Mouse (Mus musculus) lung, postnatal 4 days (tissue): ENCODE measurements around the gene Tnks2.
"Not testable (repeated sequence)": the region's sequence is repeated elsewhere in the genome, so short reads cannot be mapped to it uniquely, and the experiment has no call there.

Experiments used
- DNase-seq, 2 experiments: peaks; one replicate each; pipeline ENCODE4 v3.0.0; 2021

Tnks2 gene

GRCm38 (mm10) chr19:36833788-36834531 lies at the start of gene Tnks2:
Gene Tnks2 (plus strand): TSS chr19:36834232.
- DNase-seq = peak; percentile 99

DNA sequence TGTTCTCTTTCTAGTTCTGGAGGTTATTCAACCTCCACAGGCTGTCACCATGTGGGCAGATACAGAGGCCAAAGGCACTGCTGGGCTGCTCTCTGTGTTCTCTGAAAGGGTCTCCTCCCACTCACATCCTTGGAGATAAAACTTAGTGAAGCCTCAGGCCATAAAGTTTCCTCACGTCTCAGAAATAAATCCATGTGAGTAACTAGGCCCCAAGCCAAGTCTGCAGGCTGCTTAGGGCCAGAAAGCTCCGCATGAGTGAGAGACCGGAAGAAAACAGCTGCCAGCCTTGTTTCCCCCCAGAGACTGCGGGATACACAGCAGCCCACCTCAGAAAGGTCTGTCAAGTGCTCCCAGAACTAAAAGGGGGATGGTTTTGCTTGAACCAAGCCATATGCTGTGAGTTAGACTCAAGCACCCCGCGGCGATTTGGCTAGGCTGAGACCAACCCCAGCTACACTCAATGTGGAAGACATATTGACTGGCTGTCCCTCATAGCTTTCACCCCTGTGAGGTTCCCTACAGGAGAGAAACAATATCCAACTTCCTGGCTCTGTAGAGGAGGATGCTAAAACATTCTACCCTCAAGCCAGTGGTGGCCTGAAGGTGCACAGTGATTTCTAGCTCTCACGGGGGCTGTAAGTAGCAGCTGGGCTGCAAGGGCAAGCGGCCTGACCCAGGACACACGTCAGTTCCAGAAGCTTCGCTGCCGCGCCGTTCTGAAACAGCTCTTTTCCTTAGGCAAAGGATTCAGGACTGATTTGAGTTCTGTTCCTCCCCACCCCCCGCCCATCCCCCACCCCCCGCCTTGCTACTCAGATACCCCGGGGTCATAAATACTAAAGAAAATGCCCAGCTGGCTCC lies 43.9 kb upstream of the Tnks2 start:
- peak; percentile 53 to 65 for DNase-seq

GRCm38 (mm10) chr19:36792589-36792988 lies 41.4 kb upstream of the Tnks2 start:
- peak in 1 of 2 experiments; percentile 60 for DNase-seq

DNA sequence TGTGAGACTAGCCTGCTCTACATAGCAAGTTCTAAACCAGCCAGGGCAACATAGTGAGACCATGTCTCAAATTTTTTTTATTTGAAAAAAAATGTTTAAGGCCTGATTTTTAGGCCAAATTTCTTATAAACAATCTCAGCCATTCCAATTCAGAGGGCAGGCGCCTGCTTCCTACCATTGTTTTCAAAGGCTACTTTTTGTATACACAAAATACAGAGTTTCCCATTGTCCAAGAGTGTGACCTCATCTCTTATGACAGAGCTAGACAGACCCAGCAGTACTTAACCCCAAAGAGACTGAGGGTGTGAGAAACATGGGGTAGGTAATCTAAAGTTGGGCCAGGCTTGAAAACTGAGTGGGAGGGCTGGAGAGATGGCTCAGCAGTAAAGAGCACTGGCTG lies 40.6 kb upstream of the Tnks2 start:
- peak in 1 of 2 experiments; percentile 19 for DNase-seq

GRCm38 (mm10) chr19:36794008-36794407 lies 40.0 kb upstream of the Tnks2 start:
- DNase-seq = no peak

DNA sequence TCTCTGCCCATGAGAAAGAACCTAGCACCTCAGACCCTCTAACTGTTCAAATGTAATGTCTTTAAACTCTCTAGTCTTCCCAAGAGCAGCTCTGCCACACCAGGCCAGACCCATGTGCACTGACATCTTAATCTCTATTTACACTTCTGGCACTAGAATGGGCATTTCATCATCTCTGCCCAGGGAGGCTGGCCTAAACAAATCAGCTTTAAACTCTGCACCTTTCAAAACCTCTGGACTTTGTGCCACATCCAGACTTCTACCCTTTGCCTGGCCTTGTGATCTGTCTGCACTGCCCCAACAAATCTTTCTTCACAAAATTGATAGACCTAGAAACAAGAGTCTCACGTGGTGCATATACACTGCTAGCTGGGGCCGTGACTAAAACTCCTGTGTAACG lies 38.8 kb upstream of the Tnks2 start:
- no peak for DNase-seq

- peak in 1 of 2 experiments; percentile 59 for DNase-seq
Measured at GRCm38 (mm10) chr19:36796931-36797330, 37.1 kb upstream of the Tnks2 start.

DNA sequence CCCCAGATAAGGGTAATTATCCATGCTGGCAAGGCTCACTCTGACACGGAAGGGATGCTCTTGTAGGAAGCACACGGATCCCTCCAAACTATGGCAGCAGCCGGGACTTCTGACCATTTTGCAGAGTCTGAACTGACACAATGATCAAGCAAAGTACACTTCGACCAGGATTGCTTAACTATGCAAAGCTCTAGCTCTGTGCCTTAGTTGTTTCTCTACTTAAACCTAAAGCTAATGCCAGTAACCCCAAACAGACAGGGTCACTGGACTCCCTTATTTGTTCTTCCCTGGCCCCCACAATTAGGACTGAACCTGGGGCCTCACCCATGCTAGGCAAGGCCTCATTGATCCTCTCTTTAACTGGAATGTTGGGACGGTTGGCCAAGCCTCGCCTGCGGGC lies 33.7 kb upstream of the Tnks2 start:
- DNase-seq = no peak

- no peak for DNase-seq
Measured at GRCm38 (mm10) chr19:36801856-36802641, 32.0 kb upstream of the Tnks2 start.

DNA sequence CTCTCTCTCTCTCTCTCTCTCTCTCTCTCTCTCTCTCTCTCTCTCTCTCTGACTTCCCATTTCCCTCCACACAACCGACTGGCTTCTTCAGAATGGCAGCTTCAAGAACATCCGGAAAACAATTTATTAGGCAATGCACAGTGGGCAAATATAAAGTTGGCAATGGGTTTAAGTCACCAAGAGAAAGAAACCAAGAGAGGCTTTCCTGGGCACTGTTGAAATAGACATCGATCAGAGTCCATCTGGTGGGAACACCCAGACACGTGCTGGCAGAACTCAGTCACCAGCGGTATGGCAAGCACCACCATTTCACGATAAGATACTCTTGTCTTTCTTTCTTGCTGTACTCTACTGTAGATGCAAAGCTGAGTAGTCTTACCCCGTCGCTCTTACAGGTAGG lies 30.6 kb upstream of the Tnks2 start:
- no peak for DNase-seq

GRCm38 (mm10) chr19:36806842-36807241 lies 27.2 kb upstream of the Tnks2 start:
- DNase-seq = no peak

DNA sequence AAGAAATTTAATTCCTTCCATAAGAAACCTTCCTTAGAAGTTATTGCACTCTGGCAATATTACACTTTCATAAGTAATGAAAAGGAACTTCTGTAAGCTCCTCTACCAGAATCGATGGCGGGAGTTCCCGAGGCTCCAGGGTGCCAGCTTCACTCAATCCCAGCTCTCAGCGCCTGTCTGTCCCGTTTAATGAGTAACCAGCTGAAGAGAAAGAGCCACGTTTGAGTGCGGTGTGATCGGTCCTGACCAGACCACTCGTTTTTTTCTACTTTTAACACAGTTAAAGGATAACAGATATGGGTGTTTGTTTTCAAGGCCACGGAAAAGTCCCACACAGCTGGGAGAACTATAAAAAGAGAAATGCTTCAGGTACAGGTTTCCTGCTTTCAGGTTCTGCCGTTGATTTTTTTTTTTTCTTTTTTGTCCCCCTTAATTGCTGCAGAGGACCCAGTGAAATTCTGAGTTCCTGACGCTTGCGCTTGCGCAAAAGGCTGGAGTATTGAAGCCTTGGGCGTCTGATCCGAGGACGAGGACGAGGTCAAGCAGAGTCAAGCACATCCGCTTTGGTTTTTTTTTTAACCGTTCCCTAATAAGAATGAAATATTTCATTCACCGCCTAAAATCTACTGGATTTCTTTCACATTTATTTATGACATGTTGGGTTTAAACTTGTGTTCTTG lies 25.5 kb upstream of the Tnks2 start:
- DNase-seq = no peak

DNA sequence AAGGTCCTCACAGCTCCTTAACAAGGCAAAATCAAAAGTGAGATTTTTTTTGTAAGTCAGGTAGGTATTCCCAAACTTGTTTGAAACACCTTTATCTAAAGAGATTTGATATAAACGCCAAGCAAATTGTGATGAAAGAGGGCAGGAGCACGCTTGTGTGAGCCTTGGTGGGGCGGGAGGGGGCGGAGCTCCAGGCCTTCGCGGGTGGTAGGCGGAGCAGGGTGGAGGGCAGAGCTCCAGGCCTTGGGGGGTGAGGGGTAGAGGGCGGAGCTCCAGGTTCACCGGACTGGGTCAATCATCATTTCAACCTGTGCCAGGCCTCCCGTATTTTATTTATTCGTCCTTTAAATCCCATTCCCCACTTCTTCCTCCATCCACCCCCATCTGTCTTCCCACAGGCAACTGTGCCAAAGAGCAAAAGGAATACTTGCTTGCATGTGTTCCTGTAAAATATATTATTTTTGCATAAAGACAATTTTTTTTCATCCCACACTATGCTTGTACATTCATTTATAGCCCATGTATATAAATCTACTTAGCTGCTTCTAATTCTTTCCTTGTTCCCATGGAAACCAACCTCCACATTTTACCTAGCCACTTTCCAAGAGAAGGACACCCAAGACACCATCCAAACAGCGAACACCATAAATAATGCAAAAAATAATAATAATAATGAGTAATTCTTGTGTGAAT lies 24.4 kb upstream of the Tnks2 start:
- no peak for DNase-seq

DNA sequence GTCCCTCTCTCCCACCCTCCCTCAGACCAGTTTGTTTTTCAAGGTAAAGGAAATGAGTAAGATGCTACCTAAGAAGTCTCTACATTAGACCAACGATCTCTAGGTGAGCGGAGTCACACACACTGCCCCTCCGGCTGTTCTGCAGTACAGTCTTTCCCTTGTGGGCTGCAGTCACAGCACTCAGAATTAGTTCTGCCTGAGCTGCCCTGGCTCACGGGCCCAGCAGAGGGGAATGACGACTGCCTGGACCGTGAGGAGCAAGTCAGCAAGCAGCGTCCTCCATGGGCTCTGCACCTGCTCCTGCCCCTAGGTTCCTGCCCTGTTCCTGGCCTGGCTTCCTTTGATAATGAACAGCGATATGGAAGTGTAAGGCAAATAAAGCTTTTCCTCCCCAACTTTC lies 22.0 kb upstream of the Tnks2 start:
- no peak for DNase-seq

GRCm38 (mm10) chr19:36815396-36816271 lies 18.4 kb upstream of the Tnks2 start:
- DNase-seq = peak in 1 of 2 experiments; percentile 61

DNA sequence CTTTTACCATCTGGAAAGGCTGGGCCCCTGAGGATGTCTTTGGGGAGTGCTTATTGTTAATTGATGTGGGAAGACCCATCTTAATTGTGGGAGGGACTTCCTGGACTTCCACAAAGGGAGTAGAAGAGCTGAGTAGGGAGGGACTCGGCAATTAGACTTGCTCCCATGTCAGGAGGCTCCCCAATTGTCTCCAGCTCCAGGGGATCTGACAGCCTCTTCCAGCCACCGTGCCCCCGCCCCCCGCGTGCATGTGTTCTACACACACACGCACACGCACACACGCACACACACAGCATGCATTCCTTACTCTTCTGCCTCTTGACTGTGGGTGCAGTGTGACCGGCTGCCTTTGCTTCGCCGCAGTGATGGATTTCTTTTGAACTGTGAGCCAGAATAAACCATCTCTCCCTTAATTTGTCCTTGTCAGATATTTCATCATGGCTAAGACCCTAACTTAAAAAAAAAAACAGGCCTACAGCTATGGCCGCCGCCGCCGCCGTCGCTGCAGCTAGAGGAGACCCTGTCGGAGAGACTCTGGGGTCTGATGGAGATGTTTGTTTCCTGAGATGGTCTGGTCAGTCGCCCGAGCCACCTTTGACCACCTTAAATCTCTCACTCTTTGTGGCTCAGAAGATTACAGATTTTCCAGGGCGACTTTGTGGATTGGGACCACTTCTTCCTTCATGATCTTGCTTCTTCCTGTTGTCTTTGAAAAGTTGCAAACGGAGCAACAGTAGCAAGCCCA lies 15.7 kb upstream of the Tnks2 start:
- peak; percentile 30 to 50 for DNase-seq

- no peak for DNase-seq
Measured at GRCm38 (mm10) chr19:36819199-36819598, 14.8 kb upstream of the Tnks2 start.

GRCm38 (mm10) chr19:36820469-36820868 lies 13.6 kb upstream of the Tnks2 start:
- DNase-seq = no peak

DNA sequence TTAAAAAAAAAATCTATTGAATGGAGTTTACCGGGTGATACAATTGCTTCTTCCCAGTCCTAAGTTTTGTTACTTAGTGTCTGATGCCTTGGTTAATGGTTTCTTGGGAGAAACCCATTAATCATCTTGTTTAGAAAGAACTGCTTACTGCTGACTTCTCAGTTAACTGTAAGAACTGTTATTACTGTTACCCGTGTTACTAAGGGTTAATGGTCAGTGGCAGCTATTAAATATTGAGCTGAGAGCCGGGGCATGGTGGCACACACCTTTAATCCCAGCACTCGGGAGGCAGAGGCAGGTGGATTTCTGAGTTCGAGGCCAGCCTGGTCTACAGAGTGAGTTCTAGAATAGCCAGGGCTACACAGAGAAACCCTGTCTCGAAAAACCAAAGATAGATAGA lies 12.7 kb upstream of the Tnks2 start:
- DNase-seq = not testable (repeated sequence)

DNA sequence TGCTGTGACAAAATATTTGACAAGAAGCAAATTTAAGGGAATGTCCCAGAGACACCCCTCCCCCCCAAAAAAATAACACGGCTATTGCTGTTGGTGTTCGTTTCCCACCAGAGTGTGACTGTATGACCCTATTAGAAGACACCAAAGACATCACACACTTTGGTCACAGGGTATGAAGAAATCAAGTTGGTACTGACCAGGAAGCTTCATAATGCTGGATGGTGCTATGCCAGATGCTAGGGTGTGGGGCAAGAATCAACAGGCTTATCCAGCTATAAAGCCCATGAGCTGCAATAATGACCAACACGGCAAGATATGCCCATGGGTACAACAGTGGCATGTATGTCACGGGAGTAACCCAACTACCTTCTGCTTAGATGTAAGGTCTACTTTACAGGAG lies 11.3 kb upstream of the Tnks2 start:
- DNase-seq = no peak
